Mouse (Mus musculus): ENCODE results near the gene Nccrp1.

DNA sequence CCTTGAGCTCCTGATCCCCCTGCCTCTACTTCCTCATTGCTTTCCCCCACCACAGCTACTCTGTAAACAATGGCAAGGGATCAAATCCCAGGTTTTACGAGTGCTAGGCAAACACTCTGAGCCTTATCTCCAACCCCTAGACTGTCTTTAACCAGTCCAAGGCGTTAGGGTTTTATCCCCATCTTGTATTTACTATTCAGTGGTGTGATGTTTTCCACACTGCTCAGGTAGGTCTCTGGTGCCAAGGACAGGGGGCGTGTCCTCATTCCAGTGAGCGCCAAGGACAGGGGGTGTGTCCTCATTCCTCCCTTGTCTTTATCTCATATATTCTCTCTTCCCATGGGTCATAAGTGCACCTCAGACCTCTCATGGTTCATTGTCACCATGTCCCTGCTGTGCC lies 6.5 kb downstream of the Nccrp1 start, which contains the start of gene Sycn:
- TF ChIP-seq CTCF (IDR thresholded peaks at IDR 0.05) (no peak), POLR2A (IDR thresholded peaks at IDR 0.05; ENCODE audit: insufficient read depth, low read depth, low read length) (no peak)

Data from heart, adult 2 months (tissue).